ENCODE assay signal across 8 mouse cellular contexts in genomic region chr2:125247108-125247961, GRCm38 (mm10). TPM values are rescaled to one million over a fixed set of nuclear protein-coding genes. Genes with fewer than 3 reads are reported as not detected.
DNase-seq lines count a peak whose midpoint lies in the region; ATAC-seq lines count a peak whose summit lies in the region.

Gene Dut, plus strand, starts transcription at chr2:125247190.

- H3K9me3 ChIP-seq in hindbrain, embryonic 16.5 days (ENCODE audit: control insufficient read depth, low read length) = no peaks in the 10 kb centered on the region

- peak within 1 kb of the TSS; percentile 74 for H3K4me2 ChIP-seq in hindbrain, embryonic 16.5 days (ENCODE audit: low read length)

- peak within 1 kb of the TSS; percentile 88 for H3K27ac ChIP-seq in hindbrain, embryonic 16.5 days (ENCODE audit: low read depth, low read length)
- H3K27ac ChIP-seq in macrophage = no peak within 1 kb of the TSS

- H3K79me2 ChIP-seq in macrophage (ENCODE audit: inconsistent target) = no peaks in the 10 kb centered on the region

- WGBS in hindbrain, embryonic 16.5 days = under 1% methylated on average over 75 of the region's 96 CpGs
- 0% methylated on average over 94 of the region's 96 CpGs for WGBS in macrophage (ENCODE audit: missing documents)

- DNase-seq in WW6 (ENCODE audit: low read depth, low spot score) = peak; percentile 91
- peak; percentile 87 to 91 for DNase-seq in cerebellum, postnatal 4 days (ENCODE audit: low spot score in 2 of 2)
- DNase-seq in gastrocnemius, adult 18-20 months (ENCODE audit: low spot score) = peak; percentile 90
- peak; percentile 87 to 91 for DNase-seq in left cerebral cortex, adult 18-20 months (ENCODE audit: low spot score in 2 of 2)
- DNase-seq in right cerebral cortex, adult 18-20 months = peak; percentile 94
- DNase-seq in urinary bladder, postnatal 10 days (ENCODE audit: low spot score) = peak; percentile 71

- peak within 1 kb of the TSS; percentile 82 for H3K9ac ChIP-seq in hindbrain, embryonic 16.5 days (ENCODE audit: low read depth, low read length)

- peak within 1 kb of the TSS; percentile 77 for H3K4me3 ChIP-seq in hindbrain, embryonic 16.5 days (ENCODE audit: low read length)
- H3K4me3 ChIP-seq in macrophage (ENCODE audit: inconsistent target) = peak within 1 kb of the TSS; percentile 41

- peak; percentile 100 for ATAC-seq in hindbrain, embryonic 16.5 days

- no peaks in the 10 kb centered on the region for H3K36me3 ChIP-seq in hindbrain, embryonic 16.5 days (ENCODE audit: control insufficient read depth, insufficient read depth, low read length)
- no peaks in the 10 kb centered on the region for H3K36me3 ChIP-seq in macrophage (ENCODE audit: inconsistent target)

- peaks cover 9% of the 10 kb centered on the region for H3K4me1 ChIP-seq in hindbrain, embryonic 16.5 days (ENCODE audit: control insufficient read depth, insufficient read depth, low read depth, low read length)

- H3K27me3 ChIP-seq in hindbrain, embryonic 16.5 days (replicated peaks; ENCODE audit: control insufficient read depth, insufficient read depth, low read length) = no peaks in the 10 kb centered on the region

RNA-seq across cellular contexts. Expression of gene Dut, which starts in this region (rescaled TPM):
- 1 to 10 TPM; 6.8 TPM for total RNA-seq in gastrocnemius, adult 18-20 months (2021)
- polyA plus RNA-seq in hindbrain, embryonic 16.5 days (2015; fragmentation: Nextera tagmentation; extraction: Ambion mirVana) = 72.8 and 75.4 TPM in 2 replicates
- 10 to 100 TPM; 24.5 to 26.9 TPM for total RNA-seq in left cerebral cortex, adult 18-20 months (2021)
- total RNA-seq in macrophage (2018; cell fraction: chromatin; rRNA removed) = 1 to 10 TPM in 23 of 26 experiments, under 1 TPM in 1, not detected in 2; 1.00 to 7.8 (median 2.0) TPM
- 1 to 10 TPM; 3.2 to 9.7 (median 6.7) TPM for total RNA-seq in macrophage (2018; cell fraction: cytosol; rRNA removed)
- 10 to 100 TPM in 1 of 26 experiments, 1 to 10 TPM in 25; 1.4 to 19.8 (median 2.9) TPM for total RNA-seq in macrophage (2018; cell fraction: nucleus; rRNA removed)
- 4.8 to 28.4 TPM (median 5.8 TPM) in 3 replicates for polyA plus RNA-seq in macrophage (2018)
